Mouse (Mus musculus): Measurements from ENCODE around the gene Dhrs3. TPM values are rescaled to one million over a fixed set of nuclear protein-coding genes. Genes with fewer than 3 reads are reported as not detected.

Gene Dhrs3
- polyA plus RNA-seq, 2 experiments from 2014 or later, result 46.8 to 47.3 TPM

DNA sequence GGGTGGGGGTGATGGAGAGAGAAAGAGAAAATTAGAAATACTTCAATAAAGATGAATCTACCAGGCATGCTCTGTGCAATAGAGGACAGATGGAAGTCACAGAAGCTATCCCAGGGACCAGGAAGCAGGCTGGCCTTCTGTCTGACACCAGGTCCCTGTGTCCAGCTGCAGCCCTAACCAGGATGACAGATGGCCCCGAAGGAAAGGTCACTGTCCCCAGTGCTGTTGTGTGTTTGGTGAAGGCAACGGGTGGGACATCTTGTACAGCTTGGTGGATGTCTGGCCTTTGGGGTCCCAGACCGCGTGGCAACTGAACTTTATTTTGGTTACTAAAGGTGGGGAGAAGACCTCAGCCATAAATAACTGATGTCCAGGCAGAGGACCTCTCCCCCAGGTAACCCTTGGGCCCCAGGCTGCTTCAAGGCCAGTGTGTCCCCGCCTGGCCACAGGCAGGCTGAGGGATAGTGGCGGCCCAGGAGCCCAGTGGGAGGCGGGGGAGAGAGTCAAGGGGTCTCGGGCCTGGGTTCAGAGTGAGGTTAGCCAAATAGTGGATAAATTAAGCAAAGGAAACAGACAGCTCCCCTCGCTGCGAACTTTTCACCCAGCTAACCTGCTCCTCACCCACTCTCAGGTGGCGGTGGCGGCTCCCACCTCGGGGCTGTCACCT, 48.3 kb downstream of the Dhrs3 start:
- no peak for ATAC-seq

DNA sequence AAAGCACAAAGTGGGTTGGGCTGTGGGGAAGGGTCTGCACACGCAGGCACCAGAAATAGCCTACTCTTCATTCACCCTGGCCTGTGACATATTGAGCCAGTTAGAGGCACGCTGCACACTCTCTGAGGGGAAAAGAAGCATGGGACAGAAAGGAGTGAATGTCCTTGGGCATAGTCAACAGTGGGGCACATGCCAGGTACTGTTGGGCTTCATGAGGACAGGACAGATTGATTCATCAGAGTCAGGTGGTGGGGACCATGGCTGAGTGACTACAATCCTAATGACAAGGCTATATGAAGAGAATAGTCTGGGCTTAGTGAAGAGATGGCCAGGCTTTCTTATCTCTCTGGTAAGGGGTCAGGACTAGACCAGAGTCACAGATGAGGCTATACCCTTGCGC, 49.8 kb downstream of the Dhrs3 start:
- no peak for ATAC-seq

DNA sequence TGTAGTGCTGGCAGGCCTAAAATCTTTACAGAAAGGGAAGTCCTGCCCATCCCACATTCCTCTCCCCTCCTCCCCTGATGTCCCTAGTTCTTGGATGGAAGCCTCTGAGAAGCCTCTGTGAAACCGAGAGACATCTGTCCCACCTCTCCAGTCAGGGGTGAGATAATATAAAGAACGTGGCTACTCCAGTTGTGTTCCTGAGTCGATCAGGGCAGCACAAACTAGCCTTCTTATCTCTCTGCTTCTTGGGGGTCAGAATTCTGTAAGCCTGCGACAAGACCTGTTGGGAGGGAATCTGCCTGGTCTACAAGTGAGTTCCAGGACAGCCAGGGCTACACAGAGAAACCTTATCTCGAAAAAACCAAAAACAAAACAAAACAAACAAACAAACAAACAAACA, 50.6 kb downstream of the Dhrs3 start:
- no peak for ATAC-seq

DNA sequence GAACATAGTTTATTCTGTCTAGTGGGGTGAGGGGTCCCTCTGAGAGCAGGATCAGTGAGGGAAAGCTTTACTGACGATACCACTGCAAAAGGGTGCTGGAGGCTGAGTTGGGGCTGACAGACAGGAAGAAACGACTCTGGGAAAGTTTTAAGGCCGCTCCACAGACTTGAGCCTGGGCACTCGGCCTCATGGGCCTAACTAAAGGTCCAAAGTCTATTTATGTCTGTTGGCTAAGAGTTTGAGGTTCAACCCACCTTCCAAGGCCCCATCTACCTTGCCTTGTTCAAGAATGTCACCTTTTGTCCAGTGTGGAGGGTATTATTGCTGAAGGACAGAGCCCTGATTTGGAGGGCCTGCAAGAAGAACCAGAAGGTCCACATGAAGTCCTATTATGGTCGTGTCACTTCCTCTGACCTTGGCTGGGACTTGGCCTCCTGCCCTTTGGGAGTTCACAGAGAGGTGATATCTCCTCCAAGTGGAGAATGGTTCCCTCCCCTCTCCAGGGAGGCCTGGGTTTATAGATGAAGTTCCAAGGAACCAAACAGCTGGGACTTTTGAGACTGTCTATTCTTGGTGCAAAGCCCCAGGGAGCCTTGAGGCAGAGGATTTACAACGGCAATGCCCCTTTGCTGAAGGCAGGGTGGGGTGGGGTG, 55.2 kb downstream of the Dhrs3 start:
- ATAC-seq, result no peak

DNA sequence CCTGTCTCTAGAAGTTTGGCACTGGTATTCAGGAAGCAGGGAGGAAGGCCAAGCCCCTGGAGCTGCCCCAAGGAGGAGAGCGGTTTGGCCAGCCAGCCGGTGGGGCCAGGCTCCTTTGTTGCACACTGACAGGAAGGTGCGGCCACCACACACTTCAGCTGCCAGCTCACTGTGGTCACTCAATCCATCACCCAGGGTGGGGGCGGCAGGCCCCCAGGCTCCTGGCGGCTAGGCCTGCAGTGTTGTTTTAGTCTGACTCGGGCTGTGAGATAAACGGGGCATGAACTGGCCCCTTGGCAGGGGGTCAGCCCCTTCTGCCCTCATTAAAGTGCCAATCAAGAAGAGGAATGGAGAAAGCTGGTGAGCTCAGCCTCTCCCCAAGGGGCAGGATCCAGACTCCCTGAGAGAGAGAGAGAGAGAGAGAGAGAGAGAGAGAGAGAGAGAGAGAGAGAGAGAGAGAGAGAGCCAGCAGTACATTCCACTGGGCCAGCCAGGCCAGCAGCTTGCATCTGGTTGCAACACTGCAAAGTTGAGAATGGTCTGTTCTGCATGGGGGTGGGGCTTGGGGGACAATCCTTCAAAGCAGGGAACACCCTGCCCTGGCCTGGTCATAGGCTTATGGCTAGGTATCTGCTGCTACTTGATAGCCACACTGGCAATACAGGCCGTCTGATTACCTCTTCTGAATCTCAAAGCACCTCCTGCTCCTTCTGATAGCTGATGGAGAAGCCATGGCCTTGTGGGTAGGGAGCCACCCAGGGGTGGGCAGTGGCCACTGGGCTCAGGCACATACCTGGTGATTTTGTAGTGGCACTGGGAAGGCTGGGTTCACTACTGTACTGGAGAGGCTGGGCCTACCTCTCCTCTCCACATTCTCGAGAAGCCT, 57.1 kb downstream of the Dhrs3 start:
- ATAC-seq, result no peak

DNA sequence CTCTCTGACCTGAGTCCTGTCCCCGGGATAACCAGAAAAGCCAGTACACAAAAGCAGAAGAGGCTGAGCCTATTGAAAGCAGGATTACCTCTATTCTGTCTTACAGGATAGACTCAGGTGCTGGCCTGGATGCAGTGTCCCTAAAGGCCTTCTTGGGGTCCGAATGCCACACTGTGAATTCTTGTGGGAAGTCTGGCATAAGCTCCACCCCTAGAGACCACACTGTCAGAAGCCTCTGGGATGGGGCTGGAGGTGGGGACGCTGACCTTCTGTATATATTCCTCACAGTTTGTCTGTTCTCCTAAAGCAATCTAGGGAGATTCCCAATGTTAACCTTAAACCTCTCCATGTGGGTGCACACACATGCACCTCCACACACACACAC, 57.7 kb downstream of the Dhrs3 start:
- no peak for ATAC-seq

DNA sequence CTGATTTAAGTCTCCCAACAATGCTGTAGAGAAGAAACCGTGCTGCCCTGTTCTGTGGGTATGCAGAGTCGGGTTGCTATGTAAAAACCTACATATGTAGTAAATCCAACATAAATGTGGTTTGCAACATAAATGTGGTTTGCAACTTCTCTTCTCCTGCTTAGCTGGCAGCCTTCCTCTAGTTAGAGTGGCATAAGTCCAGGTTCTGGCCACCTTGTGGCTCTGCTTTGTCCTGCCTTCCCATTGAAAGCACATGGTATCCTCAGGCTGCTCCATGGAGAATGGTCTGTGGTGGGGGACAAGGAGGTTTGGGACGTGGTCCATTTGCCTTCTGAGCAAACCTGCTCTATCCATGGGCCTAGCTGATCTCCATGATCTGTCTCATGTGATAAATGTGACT, 58.3 kb downstream of the Dhrs3 start:
- ATAC-seq, result no peak

DNA sequence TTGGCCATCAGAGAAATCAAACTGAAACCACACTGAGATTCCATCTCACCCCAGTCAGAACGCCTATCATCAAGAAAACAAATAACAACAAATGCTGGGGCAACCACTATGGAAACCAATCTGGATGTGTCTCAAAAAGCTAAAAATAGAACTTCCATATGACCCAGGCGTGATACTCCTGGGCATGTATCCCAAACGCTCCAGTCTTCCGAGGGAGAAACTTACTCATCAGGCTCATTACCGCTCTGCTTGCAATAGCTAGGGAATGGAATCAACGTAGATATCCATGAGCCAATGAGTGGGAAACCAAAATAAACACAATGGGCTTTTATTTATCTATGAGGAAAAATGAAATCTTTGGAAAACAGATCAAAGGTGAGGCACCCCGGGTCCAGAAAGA, 59.2 kb downstream of the Dhrs3 start:
- no peak for ATAC-seq

DNA sequence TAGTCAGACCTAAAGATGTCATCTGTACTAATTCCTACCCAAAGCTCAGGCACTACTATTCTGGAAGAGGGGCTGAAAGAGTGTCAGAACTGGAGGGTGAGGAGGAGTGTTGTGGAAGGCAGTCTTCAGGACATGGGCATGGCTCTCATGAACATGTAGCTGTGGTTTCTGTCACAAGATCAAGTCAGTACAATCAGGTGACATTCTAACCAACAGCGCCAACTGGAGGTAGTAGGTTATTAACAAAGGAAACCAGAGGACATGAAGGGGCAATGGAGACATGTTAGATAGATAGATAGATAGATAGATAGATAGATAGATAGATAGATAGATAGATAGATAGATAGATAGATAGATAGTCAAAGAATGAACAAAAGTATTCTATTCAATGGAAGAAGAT, 60.8 kb downstream of the Dhrs3 start:
- ATAC-seq, result no peak

DNA sequence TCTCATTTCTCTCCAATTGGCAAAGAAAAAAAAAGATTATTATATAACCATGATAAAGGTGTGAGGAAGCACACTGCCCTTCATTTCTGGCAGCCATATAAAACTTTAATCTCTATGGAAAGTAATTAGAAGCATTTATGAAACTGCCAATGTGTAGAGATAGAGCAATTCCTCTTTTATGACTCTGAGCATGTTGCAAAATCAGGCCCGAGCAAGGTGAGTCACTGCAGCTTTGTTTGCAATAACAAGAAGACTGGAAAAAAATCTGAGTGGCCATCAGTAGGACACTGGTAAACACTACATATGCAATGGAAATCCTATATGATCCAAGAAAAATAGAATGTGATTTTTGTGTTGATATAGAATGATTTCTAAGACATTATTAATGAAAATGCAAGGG, 63.2 kb downstream of the Dhrs3 start:
- no peak for ATAC-seq

DNA sequence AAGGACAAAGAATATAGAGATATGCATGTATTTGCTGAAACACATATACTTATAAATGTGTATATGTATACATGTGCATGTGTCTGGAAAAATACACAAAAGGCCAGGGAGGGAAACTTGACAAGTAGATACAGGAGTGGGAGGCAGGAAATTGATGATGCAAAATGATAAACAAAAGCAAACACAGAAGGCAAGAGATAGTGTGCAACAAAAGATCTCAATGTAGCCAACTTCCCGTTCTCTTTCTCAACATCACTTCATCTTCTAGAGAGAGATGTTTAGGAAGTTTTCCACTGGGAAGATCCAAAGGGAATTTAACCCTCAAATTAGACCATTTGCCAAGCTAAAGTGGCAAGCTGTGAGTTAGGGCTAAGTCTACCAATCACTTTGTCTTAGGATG, 63.7 kb downstream of the Dhrs3 start:
- ATAC-seq, result no peak

DNA sequence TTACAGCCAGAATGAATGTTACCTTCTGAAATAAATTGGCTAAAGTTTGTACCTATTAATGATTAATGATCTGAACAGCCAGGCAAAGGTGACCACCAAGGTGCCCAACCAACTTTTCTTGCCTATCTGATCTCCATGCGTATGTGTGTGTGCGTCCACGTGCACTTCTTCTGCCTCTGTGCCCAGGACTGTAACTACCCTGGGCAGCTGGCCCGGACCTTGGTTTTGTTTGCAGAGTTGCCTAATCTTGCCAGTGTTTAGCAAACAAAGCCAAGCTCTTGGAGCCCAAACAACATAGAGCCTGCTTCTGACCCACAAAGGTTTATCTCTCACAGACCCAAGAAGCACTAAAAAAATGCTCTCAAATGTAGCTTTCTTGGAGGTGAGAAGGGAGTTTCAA, 64.6 kb downstream of the Dhrs3 start:
- no peak for ATAC-seq

DNA sequence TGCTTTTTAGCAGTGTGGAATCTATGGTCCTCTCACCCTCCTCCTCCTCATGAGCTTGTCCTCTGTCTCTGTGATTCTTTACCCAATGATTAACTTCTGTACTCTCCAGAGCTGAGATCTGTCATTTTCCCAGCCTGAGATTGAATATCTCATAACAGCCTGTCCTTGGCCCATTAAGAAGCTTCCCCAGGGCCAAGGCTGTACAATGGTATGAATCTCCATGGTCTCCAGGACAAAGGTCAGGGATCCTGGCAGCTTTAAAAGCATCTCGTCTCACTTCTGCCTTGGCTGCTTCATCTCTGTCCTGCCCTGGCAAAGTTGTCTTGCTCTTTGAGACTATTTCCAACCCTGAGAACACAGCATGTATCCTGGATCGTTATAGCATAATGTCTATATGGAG, 65.1 kb downstream of the Dhrs3 start:
- no peak for ATAC-seq

DNA sequence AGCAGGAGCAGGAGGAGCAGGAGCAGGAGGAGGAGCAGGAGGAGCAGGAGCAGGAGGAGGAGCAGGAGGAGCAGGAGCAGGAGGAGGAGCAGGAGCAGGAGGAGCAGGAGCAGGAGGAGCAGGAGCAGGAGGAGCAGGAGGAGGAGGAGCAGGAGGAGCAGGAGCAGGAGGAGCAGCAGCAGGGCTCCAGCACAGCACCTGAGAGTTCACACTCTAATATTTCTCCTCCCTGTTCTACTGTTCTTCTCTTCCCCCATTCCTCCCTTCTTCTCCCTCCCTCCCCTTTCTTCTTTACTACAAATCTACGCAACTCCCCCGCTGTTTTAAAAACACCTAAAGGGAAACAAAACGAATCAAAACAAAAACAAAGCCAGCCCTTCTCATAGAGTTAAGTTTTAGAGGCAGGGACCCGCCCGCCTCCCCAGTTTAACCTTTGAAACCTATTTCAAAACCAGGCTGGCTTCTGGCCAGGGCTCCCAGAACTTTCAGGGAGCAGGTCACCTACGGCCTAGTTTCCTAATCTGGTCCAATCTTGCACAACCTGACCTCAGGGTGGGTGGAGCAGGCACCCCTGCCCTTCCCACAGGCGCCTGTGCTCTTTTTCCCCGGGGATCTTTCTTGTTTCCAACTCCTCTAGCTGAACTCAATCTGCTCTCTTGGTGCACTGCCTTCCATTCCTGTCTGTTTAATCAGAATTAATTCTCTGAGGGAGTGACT, 67.7 kb downstream of the Dhrs3 start:
- ATAC-seq, result no peak

DNA sequence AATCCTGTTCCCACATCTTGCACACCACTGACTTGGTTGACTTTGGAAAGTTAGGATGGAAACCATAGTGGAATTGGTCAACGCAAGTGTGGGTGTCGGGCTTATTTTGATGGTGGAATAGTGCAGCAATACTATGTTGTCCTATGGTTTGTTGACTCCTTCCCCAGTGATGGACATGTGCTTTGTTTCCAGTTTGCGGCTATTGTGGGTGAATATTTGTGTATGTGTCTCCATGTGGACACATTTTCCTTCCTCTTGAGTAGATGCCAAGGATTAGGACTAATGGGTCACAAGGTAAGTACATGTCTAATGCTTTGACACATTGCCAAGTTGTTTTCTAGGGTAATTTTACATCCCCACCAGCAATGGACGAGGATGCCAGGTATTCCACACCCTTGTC, 68.6 kb downstream of the Dhrs3 start:
- ATAC-seq, result no peak

DNA sequence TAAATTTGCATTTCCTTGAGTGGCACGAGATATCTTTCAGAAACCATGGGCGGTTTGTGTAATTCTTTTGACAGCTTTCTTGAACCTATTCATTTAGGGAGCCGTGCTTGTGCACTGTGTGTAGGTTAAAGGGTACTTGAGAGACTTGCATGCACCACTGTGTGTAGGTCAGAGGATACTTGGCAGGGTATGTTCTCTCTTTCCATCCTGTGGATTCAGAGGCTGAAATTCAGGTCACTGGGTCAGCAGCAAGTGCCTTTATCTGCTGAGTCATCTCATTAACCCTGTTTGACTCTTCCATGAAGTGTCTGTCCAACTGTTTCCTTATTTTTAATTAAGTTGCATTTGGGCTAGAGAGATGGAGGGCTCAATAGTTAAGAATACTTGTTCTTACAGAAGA, 69.1 kb downstream of the Dhrs3 start:
- no peak for ATAC-seq

DNA sequence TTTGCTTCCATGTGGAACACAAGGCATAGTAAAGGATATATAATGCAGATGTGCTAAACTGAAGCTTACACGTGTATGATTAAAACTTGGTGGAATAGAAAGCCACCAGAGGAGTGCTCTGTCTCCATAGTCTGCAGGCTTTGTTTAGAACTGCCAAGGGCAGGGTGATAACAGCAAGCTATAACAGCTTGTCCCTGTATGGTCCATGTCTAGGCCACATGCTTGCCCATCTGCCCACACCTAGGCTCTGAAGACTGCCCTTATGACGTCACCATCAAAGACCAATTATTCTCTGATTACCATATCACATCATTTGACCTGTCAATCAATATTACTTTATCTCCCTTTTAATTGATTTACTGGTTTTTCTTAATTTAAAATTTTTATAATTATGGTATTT, 72.6 kb downstream of the Dhrs3 start:
- no peak for ATAC-seq

DNA sequence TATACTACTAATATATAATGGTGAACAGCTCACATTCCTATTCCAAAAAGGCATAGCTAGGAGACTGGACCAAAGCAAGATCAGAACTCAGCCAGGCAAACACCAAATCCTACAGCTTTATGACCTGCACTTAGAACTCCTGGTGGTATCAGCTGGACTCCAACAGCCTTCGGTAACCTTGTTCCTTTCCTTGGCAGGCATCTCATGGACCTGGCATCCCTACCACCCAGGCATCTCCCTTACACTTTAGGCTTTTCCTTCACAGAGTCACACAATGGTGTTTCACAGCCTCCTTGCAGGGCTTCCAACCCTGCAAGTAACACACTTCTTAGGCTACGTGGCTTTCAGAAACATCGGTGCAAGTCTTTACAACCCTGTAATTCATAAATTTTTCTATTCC, 75.7 kb downstream of the Dhrs3 start:
- no peak for ATAC-seq

DNA sequence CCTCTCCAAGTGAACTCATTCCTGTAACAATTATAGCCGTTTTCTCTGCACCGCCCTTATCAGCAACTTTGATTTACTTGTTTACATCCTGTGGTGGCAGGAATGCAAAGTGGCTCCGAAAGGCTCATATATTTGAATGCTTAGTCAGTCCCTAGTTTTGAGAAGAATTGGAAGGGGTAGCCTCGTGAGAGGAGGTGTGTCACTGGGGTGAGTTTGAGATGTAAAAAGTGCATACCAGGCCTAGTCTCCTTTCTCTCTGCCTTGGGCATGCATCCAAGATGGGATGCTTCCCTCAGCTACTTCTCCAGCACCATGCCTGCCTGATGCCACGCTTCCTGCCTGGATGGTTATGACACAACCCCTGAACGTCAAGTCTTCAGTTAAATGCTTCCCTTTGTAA, 76.4 kb downstream of the Dhrs3 start:
- ATAC-seq, result no peak

DNA sequence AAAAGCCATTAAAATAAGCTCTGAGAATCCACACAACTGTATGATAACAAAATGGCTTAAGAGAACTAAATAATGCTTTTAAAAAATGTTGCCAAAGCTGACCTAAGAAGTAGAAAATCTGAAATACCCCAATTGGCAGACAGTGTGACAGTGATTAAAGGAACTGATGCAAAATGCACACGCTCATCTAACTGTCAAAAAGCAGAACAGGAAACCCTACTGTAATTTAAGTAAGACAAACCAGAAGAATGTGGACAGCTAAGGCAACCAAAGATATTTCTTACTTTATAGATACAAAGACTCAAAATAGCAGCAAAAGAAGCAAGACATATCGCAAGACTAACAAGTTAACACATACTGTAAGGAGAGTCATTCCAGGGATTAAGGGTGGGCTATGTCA, 78.4 kb downstream of the Dhrs3 start:
- ATAC-seq, result no peak

DNA sequence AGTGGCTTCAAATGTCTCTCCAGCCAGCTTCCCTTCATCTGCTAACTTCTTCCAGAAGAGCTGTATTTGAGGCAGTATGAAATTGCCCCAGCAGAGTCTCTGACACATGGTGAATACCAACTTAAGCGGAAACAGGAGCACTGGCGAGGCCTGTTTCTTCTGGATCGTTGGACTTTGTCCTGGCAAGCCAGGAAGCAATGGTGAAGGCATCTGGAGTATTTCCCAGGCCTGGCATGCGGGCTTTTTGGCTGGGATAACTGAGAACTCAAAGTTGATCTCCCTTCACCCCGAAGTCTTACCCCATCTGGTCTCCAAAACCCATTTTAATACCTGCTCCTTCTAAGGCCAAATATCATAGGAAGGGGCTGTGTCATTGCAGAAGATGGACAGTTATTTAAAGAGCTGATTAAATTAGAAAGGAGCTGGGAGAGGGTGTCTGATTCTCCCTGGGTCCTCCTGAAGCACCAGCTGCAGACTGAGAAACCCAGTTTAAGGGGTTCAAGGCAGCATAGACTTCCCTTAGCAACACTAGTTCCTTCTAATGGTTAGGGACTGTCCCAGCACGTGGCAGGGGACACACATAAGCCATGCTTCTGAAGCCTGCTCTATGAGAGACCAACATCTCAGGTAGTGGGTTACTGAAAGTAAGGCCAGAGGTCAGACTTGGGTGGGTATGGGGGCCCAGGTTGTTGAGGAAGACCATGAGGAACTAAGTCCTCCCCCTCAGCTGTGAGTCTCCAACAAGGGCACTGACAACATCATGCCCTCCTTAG, 80.5 kb downstream of the Dhrs3 start:
- ATAC-seq, result peak; percentile 74

DNA sequence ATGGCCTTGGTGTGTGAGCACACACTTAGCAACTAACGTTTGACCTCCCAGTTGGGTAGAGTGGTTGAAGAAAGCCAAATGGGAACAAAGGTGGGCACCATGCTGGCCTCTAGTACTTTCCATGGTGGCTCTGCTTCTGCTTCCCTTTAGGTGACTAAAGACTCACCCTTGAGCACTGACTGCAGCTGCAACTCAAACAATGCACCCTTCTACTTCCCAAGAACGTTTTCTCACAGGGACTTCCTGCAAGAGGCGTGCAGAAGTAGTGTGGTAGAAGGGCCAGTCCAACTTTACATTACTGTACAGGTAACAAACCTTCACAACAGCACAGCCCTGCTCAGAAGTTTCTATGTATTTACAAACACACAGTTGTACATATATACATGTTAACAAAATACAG, 81.8 kb downstream of the Dhrs3 start:
- ATAC-seq, result no peak

All from activated CD4-positive, CD25-positive, alpha-beta regulatory T cell, adult 4 months (primary cell).